Mouse (Mus musculus) left cerebral cortex, adult 18-20 months (tissue): ENCODE results near the gene Mark3. TPM values are rescaled to one million over a fixed set of nuclear protein-coding genes. Genes with fewer than 3 reads are reported as not detected.
A peak's percentile ranks its signal among the peaks of the same experiment; 100 is the strongest.

Source experiments
- DNase-seq, 2 experiments: peaks; one replicate each; pipeline ENCODE4 v3.0.0; 2021 to 2022; ENCODE audit warnings: low spot score in 2 of 2, mixed read lengths in 1 of 2
- total RNA-seq, 2 experiments: library from RNA; stranded (reverse); gene quantifications; 2 replicates each; pipeline ENCODE4 v1.2.3; 2021

Gene Mark3
- total RNA-seq, 2 experiments from 2014 or later, result 82.9 to 94.5 TPM

- no peak for DNase-seq
These were observed 15.7 kb upstream of the Mark3 start for GRCm38 (mm10) chr12:111558655-111559054.

GRCm38 (mm10) chr12:111559647-111560258 lies 14.6 kb upstream of the Mark3 start:
- DNase-seq, result peak; percentile 58 to 64

- DNase-seq, result no peak
These were observed 14.0 kb upstream of the Mark3 start for GRCm38 (mm10) chr12:111560286-111560685.

GRCm38 (mm10) chr12:111562276-111562814 lies 12.0 kb upstream of the Mark3 start:
- no peak for DNase-seq

- no peak for DNase-seq
These were observed 11.2 kb upstream of the Mark3 start for GRCm38 (mm10) chr12:111563076-111563629.

GRCm38 (mm10) chr12:111565363-111565762 lies 9.0 kb upstream of the Mark3 start:
- DNase-seq, result no peak

GRCm38 (mm10) chr12:111568836-111569235 lies 5.5 kb upstream of the Mark3 start:
- DNase-seq, result no peak

GRCm38 (mm10) chr12:111572406-111572805 lies 1.9 kb upstream of the Mark3 start:
- DNase-seq, result no peak

GRCm38 (mm10) chr12:111573315-111573714 lies 1.0 kb upstream of the Mark3 start:
- DNase-seq, result no peak

- DNase-seq, result no peak
These were observed 840 bp downstream of the Mark3 start for GRCm38 (mm10) chr12:111574887-111575838.

GRCm38 (mm10) chr12:111583058-111583457 lies 8.7 kb downstream of the Mark3 start:
- DNase-seq, result no peak

GRCm38 (mm10) chr12:111584401-111584800 lies 10.1 kb downstream of the Mark3 start:
- DNase-seq, result no peak

GRCm38 (mm10) chr12:111587252-111587651 lies 12.9 kb downstream of the Mark3 start:
- no peak for DNase-seq

- DNase-seq, result no peak
These were observed 18.2 kb downstream of the Mark3 start for GRCm38 (mm10) chr12:111592407-111593021.

GRCm38 (mm10) chr12:111593775-111594174 lies 19.5 kb downstream of the Mark3 start:
- DNase-seq, result no peak

GRCm38 (mm10) chr12:111597310-111597709 lies 23.0 kb downstream of the Mark3 start:
- no peak for DNase-seq

- DNase-seq, result no peak
These were observed 24.6 kb downstream of the Mark3 start for GRCm38 (mm10) chr12:111598902-111599301.

- no peak for DNase-seq
These were observed 25.3 kb downstream of the Mark3 start for GRCm38 (mm10) chr12:111599640-111600039.

GRCm38 (mm10) chr12:111603871-111604270 lies 29.5 kb downstream of the Mark3 start:
- DNase-seq, result no peak

GRCm38 (mm10) chr12:111605619-111606018 lies 31.3 kb downstream of the Mark3 start:
- no peak for DNase-seq

GRCm38 (mm10) chr12:111608015-111608414 lies 33.7 kb downstream of the Mark3 start:
- DNase-seq, result no peak
